Mouse (Mus musculus): ENCODE results near the gene Srrm2.
"Not testable (repeated sequence)": the region's sequence is repeated elsewhere in the genome, so short reads cannot be mapped to it uniquely, and the experiment has no call there.

GRCm38 (mm10) chr17:23772219-23772556, 18.1 kb upstream of the Srrm2 start:
- TF ChIP-seq POLR2A (IDR thresholded peaks at IDR 0.05; ENCODE audit: borderline replicate concordance, insufficient read depth, low read length); CTCF (IDR thresholded peaks at IDR 0.05; ENCODE audit: borderline replicate concordance, insufficient read depth, low read depth, low read length): not testable (repeated sequence)

All from cerebellum, adult 2 months (tissue).